Comparison of ENCODE assay signal across 21 mouse cellular contexts in the genomic region with DNA sequence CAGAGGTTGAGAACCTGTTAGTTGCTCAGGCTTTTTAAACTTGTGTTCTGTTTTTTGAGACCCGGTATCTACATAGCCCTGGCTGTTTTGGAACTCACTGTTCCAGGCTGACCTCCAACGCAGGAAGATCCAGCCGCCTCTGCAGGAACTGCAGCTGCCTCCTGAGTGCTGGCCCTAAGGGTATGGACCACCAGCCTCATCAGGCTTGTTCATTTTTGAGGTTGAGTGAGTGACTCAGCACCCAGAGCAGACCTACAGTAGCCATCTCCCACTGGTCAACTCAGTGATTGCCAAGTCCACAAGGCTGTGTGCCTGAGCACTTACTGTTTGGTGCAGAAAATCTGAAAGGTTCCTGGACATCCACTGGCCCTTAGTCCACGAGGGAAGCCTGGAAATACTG. TPM values are rescaled to one million over a fixed set of nuclear protein-coding genes. Genes with fewer than 3 reads are reported as not detected.
DNase-seq lines count a peak whose midpoint lies in the region; ATAC-seq and TF ChIP-seq lines count a peak whose summit lies in the region.
"Had no signal": no experiment of that assay in that cellular context is flagged by ENCODE, and none has a peak within 500 bp of the region (broad histone marks: within the 10 kb centered on the region; RNA-seq: fewer than 3 reads in every experiment).

No protein-coding gene starts in this region.

- 83% methylated on average over 4 of the region's 4 CpGs for WGBS in heart, embryonic 12.5 days
- WGBS in stomach, postnatal 0 days, result 81% methylated on average over 4 of the region's 4 CpGs

- no peak for TF ChIP-seq CTCF in stomach, postnatal 0 days (IDR thresholded peaks at IDR 0.05; ENCODE audit: low read depth)

- TF ChIP-seq EP300 in stomach, postnatal 0 days (optimal IDR thresholded peaks at IDR 0.05), result no peak

- H3K4me3 ChIP-seq in heart, embryonic 12.5 days, result no peak overlapping the region
- no peak overlapping the region for H3K4me3 ChIP-seq in stomach, postnatal 0 days (ENCODE audit: low read depth, low read length)
- H3K4me3 ChIP-seq: forebrain, embryonic 13.5 days; hindbrain, embryonic 12.5 days; limb, embryonic 13.5 days; midbrain, embryonic 15.5 days; stomach, embryonic 15.5 days had no signal

- no peaks in the 10 kb centered on the region for H3K27me3 ChIP-seq in heart, embryonic 12.5 days (replicated peaks)
- no peaks in the 10 kb centered on the region for H3K27me3 ChIP-seq in stomach, postnatal 0 days (ENCODE audit: control insufficient read depth, insufficient read depth, low read length)
- H3K27me3 ChIP-seq: forebrain, embryonic 13.5 days; hindbrain, embryonic 12.5 days; limb, embryonic 13.5 days; midbrain, embryonic 15.5 days; stomach, embryonic 15.5 days had no signal

- H3K27ac ChIP-seq in heart, embryonic 12.5 days (ENCODE audit: poor library complexity, severe bottlenecking), result no peak overlapping the region
- H3K27ac ChIP-seq in stomach, postnatal 0 days (replicated peaks), result 0 out of 2 replicates have a peak overlapping the region, but pooled peaks have one; percentile 2
- H3K27ac ChIP-seq: forebrain, embryonic 13.5 days; hindbrain, embryonic 12.5 days; limb, embryonic 13.5 days; midbrain, embryonic 15.5 days; stomach, embryonic 15.5 days had no signal

- H3K9me3 ChIP-seq in heart, embryonic 12.5 days (replicated peaks), result no peaks in the 10 kb centered on the region
- no peaks in the 10 kb centered on the region for H3K9me3 ChIP-seq in stomach, postnatal 0 days (ENCODE audit: control insufficient read depth, low read length)
- H3K9me3 ChIP-seq: forebrain, embryonic 13.5 days; G1E; hindbrain, embryonic 12.5 days; limb, embryonic 13.5 days; midbrain, embryonic 15.5 days; stomach, embryonic 15.5 days had no signal

- no peak overlapping the region for H3K4me2 ChIP-seq in heart, embryonic 12.5 days
- H3K4me2 ChIP-seq in stomach, postnatal 0 days (replicated peaks; ENCODE audit: low read depth), result no peak overlapping the region
- H3K4me2 ChIP-seq: forebrain, embryonic 13.5 days; hindbrain, embryonic 12.5 days; limb, embryonic 13.5 days; midbrain, embryonic 15.5 days; stomach, embryonic 15.5 days had no signal

- peaks cover 7% of the 10 kb centered on the region; the same call in 1 of the 2 replicates for H3K36me3 ChIP-seq in heart, embryonic 12.5 days
- H3K36me3 ChIP-seq in stomach, postnatal 0 days (ENCODE audit: control insufficient read depth, insufficient read depth, low read length), result no peaks in the 10 kb centered on the region
- H3K36me3 ChIP-seq: midbrain, embryonic 15.5 days; stomach, embryonic 15.5 days had no signal

- no peaks in the 10 kb centered on the region for H3K4me1 ChIP-seq in heart, embryonic 12.5 days (replicated peaks)
- H3K4me1 ChIP-seq in stomach, postnatal 0 days (replicated peaks; ENCODE audit: control insufficient read depth, insufficient read depth), result no peaks in the 10 kb centered on the region
- H3K4me1 ChIP-seq: hindbrain, embryonic 12.5 days; limb, embryonic 13.5 days; midbrain, embryonic 15.5 days; stomach, embryonic 15.5 days had no signal

- ATAC-seq in heart, embryonic 12.5 days (ENCODE audit: insufficient number of reproducible peaks, low FRiP score), result no peak
- peak; percentile 50; the same call in 1 of the 2 replicates for ATAC-seq in stomach, postnatal 0 days (ENCODE audit: low FRiP score, low TSS enrichment)
- ATAC-seq: forebrain, embryonic 13.5 days; lung, postnatal 0 days; midbrain, embryonic 15.5 days had no signal

- no peak overlapping the region for H3K9ac ChIP-seq in heart, embryonic 12.5 days
- H3K9ac ChIP-seq in stomach, postnatal 0 days (ENCODE audit: low read length), result no peak overlapping the region
- H3K9ac ChIP-seq: forebrain, embryonic 13.5 days; hindbrain, embryonic 12.5 days; limb, embryonic 13.5 days; midbrain, embryonic 15.5 days; stomach, embryonic 15.5 days had no signal

- DNase-seq in heart, adult 8-10 months (ENCODE audit: low spot score), result peak; percentile 36
- DNase-seq in ovary, postnatal 36 days (ENCODE audit: low spot score), result peak; percentile 29
- DNase-seq in ovary, postnatal 14 days (ENCODE audit: low spot score), result no peak
- DNase-seq in Muller cell, postnatal 12 days (ENCODE audit: inconsistent ontology term), result peak; percentile 20
- DNase-seq in stomach, postnatal 0 days (ENCODE audit: low spot score), result no peak
- no peak for DNase-seq in lung, postnatal 10 days
- DNase-seq: adrenal gland, postnatal 10 days; cerebellum, adult 11-12 months; cerebellum, postnatal 25 days; gastrocnemius, postnatal 36 days; kidney, postnatal 14 days; spleen, adult 18-20 months; thymus, postnatal 36 days had no signal

RNA-seq across cellular contexts. Expression of a gene that starts 29.7 kb away (rescaled TPM):
- total RNA-seq in heart, adult 8-10 months (2022), result 10 to 100 TPM; 14.7 to 18.3 (median 17.0) TPM
- polyA plus RNA-seq in heart, embryonic 12.5 days (2016; fragmentation: Nextera tagmentation; extraction: Ambion mirVana), result 23.2 and 24.2 TPM in 2 replicates
- 24.1 TPM in 2 replicates for polyA plus RNA-seq in stomach, postnatal 0 days (2015; fragmentation: Nextera tagmentation; extraction: Ambion mirVana)

RNA-seq across cellular contexts. Expression of a gene that starts 31.4 kb away (rescaled TPM):
- total RNA-seq in heart, adult 8-10 months (2022), result 10 to 100 TPM; 11.7 to 14.2 (median 12.8) TPM
- 46.8 and 48.1 TPM in 2 replicates for polyA plus RNA-seq in heart, embryonic 12.5 days (2016; fragmentation: Nextera tagmentation; extraction: Ambion mirVana)
- 32.0 and 33.9 TPM in 2 replicates for polyA plus RNA-seq in stomach, postnatal 0 days (2015; fragmentation: Nextera tagmentation; extraction: Ambion mirVana)

RNA-seq across cellular contexts. Expression of a gene that starts 57.6 kb away (rescaled TPM):
- total RNA-seq in heart, adult 8-10 months (2022), result 1 to 10 TPM; 3.0 to 7.1 (median 6.3) TPM
- polyA plus RNA-seq in heart, embryonic 12.5 days (2016; fragmentation: Nextera tagmentation; extraction: Ambion mirVana), result 15.7 and 19.1 TPM in 2 replicates
- 27.3 and 36.1 TPM in 2 replicates for polyA plus RNA-seq in stomach, postnatal 0 days (2015; fragmentation: Nextera tagmentation; extraction: Ambion mirVana)

RNA-seq across cellular contexts. Expression of a gene that starts 57.6 kb away (rescaled TPM):
- total RNA-seq in heart, adult 8-10 months (2022), result 10 to 100 TPM; 11.5 to 16.1 (median 14.5) TPM
- 21.2 and 22.5 TPM in 2 replicates for polyA plus RNA-seq in heart, embryonic 12.5 days (2016; fragmentation: Nextera tagmentation; extraction: Ambion mirVana)
- polyA plus RNA-seq in stomach, postnatal 0 days (2015; fragmentation: Nextera tagmentation; extraction: Ambion mirVana), result 26.0 and 26.4 TPM in 2 replicates

Comparison
In these comparisons a context has a peak if more than half of its experiments do, and no peak if none do; other contexts are left out.
1. DNase-seq: peak in heart, adult 8-10 months (single experiment), ovary, postnatal 36 days (single experiment) and Muller cell, postnatal 12 days (single experiment); none in ovary, postnatal 14 days (single experiment), stomach, postnatal 0 days (single experiment) and lung, postnatal 10 days (single experiment).